Mouse (Mus musculus) heart, embryonic 16.5 days (tissue): ENCODE results near the gene Cux1. TPM values are rescaled to one million over a fixed set of nuclear protein-coding genes. Genes with fewer than 3 reads are reported as not detected.

Experiments
- ATAC-seq: fragments of 200-750 bp; cut with Nextera tagmentation; replicated peaks from 2 replicates; pipeline ENCODE4 v1.8.0; 2017; ENCODE audit warnings: moderate number of reproducible peaks; ENCODE audit not compliant: insufficient read depth, low FRiP score; ENCODE audit errors: extremely low read depth
- H3K27ac ChIP-seq: fragments of 300-500 bp; sonication (generic); 2 replicates; pipeline ENCODE4 v1.5.1; 2014; ENCODE audit warnings: mild to moderate bottlenecking, low read length, control low read depth, moderate library complexity
- H3K27me3 ChIP-seq: fragments of 300-500 bp; sonication (generic); 2 replicates; pipeline ENCODE4 v1.6.1; 2014; ENCODE audit warnings: low read length, mixed read lengths; ENCODE audit not compliant: control insufficient read depth, insufficient read depth
- H3K36me3 ChIP-seq: fragments of 300-500 bp; sonication (generic); 2 replicates; pipeline ENCODE4 v1.6.1; 2014; ENCODE audit not compliant: control insufficient read depth, insufficient read depth
- H3K4me1 ChIP-seq: fragments of 300-500 bp; sonication (generic); 2 replicates; pipeline ENCODE4 v1.6.1; 2014; ENCODE audit warnings: low read length, mixed read lengths; ENCODE audit not compliant: control insufficient read depth, insufficient read depth
- H3K4me2 ChIP-seq: fragments of 300-500 bp; sonication (generic); 2 replicates; pipeline ENCODE4 v1.6.1; 2014; ENCODE audit warnings: low read depth, mild to moderate bottlenecking, control low read depth, low read length
- H3K4me3 ChIP-seq: fragments of 300-500 bp; sonication (generic); 2 replicates; pipeline ENCODE4 v1.5.1; 2014; ENCODE audit warnings: mild to moderate bottlenecking, control low read depth, low read length
- H3K9ac ChIP-seq: fragments of 300-500 bp; sonication (generic); 2 replicates; pipeline ENCODE4 v1.6.1; 2014; ENCODE audit warnings: low read length, control low read depth
- H3K9me3 ChIP-seq: fragments of 300-500 bp; sonication (generic); replicated peaks from 2 replicates; pipeline ENCODE4 v1.6.1; 2016; ENCODE audit warnings: low read length; ENCODE audit not compliant: control insufficient read depth
- WGBS: fragments of 180-500 bp; shearing (Covaris S2); extraction: QIAGEN DNeasy Blood & Tissue Kit; methylation state at CpG from one replicate; pipeline ENCODE4 v1.1.7; 2014; 5-methylcytosine and 5-hydroxymethylcytosine counted together
- polyA plus RNA-seq: library from polyadenylated mRNA; unstranded; fragments of >200 nt; fragmentation: Nextera tagmentation; extraction: Ambion mirVana; gene quantifications from 2 replicates; pipeline ENCODE4 v1.2.1, GENCODE M21; 2015

Gene Cux1
- polyA plus RNA-seq, 1 experiment from 2014 or later: 89.0 TPM

- H3K4me3 ChIP-seq: no peak overlapping the region
- no peak for ATAC-seq
- H3K9ac ChIP-seq: no peak overlapping the region
- WGBS: 82% methylated on average over 3 of the region's 3 CpGs
- H3K27me3 ChIP-seq: no peaks in the 10 kb centered on the region
- peaks cover 6% of the 10 kb centered on the region for H3K36me3 ChIP-seq
- H3K4me2 ChIP-seq: no peak overlapping the region
- H3K4me1 ChIP-seq: peaks cover 34% of the 10 kb centered on the region
- no peaks in the 10 kb centered on the region for H3K9me3 ChIP-seq
- H3K27ac ChIP-seq: no peak overlapping the region
These were observed 277.5 kb downstream of the Cux1 start for GRCm38 (mm10) chr5:136289776-136290175.

GRCm38 (mm10) chr5:136288351-136289081 is 278.8 kb downstream of the Cux1 start:
- no peaks in the 10 kb centered on the region for H3K9me3 ChIP-seq
- no peak overlapping the region for H3K4me3 ChIP-seq
- H3K4me1 ChIP-seq: peaks cover 27% of the 10 kb centered on the region
- H3K27ac ChIP-seq: no peak overlapping the region
- H3K36me3 ChIP-seq: peaks cover 6% of the 10 kb centered on the region
- H3K27me3 ChIP-seq: no peaks in the 10 kb centered on the region
- no peak overlapping the region for H3K9ac ChIP-seq
- WGBS: 67% methylated on average over 6 of the region's 6 CpGs
- ATAC-seq: no peak
- H3K4me2 ChIP-seq: no peak overlapping the region

- Histone ChIP-seq H3K9ac (no peak overlapping the region), H3K4me2 (no peak overlapping the region), H3K4me1 (peaks cover 15% of the 10 kb centered on the region), H3K27me3 (no peaks in the 10 kb centered on the region), H3K27ac (no peak overlapping the region), H3K36me3 (peaks cover 13% of the 10 kb centered on the region), H3K9me3 (no peaks in the 10 kb centered on the region), H3K4me3 (no peak overlapping the region)
- no peak for ATAC-seq
- WGBS: 68% methylated on average over 6 of the region's 6 CpGs
These were observed 280.7 kb downstream of the Cux1 start for GRCm38 (mm10) chr5:136286566-136286965.

GRCm38 (mm10) chr5:136285106-136285505 is 282.2 kb downstream of the Cux1 start:
- no peaks in the 10 kb centered on the region for H3K9me3 ChIP-seq
- no peak for ATAC-seq
- WGBS: 78% methylated on average over 7 of the region's 7 CpGs
- H3K9ac ChIP-seq: no peak overlapping the region
- no peak overlapping the region for H3K4me2 ChIP-seq
- peaks cover 15% of the 10 kb centered on the region for H3K4me1 ChIP-seq
- H3K27ac ChIP-seq: no peak overlapping the region
- no peak overlapping the region for H3K4me3 ChIP-seq
- peaks cover 13% of the 10 kb centered on the region for H3K36me3 ChIP-seq
- H3K27me3 ChIP-seq: no peaks in the 10 kb centered on the region

- no peak overlapping the region for H3K9ac ChIP-seq
- no peaks in the 10 kb centered on the region for H3K9me3 ChIP-seq
- H3K4me3 ChIP-seq: no peak overlapping the region
- H3K27ac ChIP-seq: no peak overlapping the region
- WGBS: 64% methylated on average over 6 of the region's 6 CpGs
- H3K36me3 ChIP-seq: peaks cover 43% of the 10 kb centered on the region
- H3K4me1 ChIP-seq: no peaks in the 10 kb centered on the region
- ATAC-seq: no peak
- no peaks in the 10 kb centered on the region for H3K27me3 ChIP-seq
- no peak overlapping the region for H3K4me2 ChIP-seq
These were observed 285.9 kb downstream of the Cux1 start for GRCm38 (mm10) chr5:136281351-136281750.

- Histone ChIP-seq H3K9me3 (no peaks in the 10 kb centered on the region), H3K36me3 (peaks cover 64% of the 10 kb centered on the region), H3K9ac (no peak overlapping the region), H3K27ac (no peak overlapping the region), H3K4me3 (no peak overlapping the region), H3K4me2 (no peak overlapping the region), H3K4me1 (no peaks in the 10 kb centered on the region), H3K27me3 (no peaks in the 10 kb centered on the region)
- ATAC-seq: no peak
- 89% methylated on average over 42 of the region's 43 CpGs for WGBS
These were observed 292.6 kb downstream of the Cux1 start for GRCm38 (mm10) chr5:136274739-136275138.

- no peak overlapping the region for H3K4me2 ChIP-seq
- no peaks in the 10 kb centered on the region for H3K9me3 ChIP-seq
- peaks cover 20% of the 10 kb centered on the region for H3K36me3 ChIP-seq
- ATAC-seq: no peak
- H3K4me1 ChIP-seq: no peaks in the 10 kb centered on the region; the same call in 1 of the 2 replicates
- H3K4me3 ChIP-seq: no peak overlapping the region
- no peak overlapping the region for H3K9ac ChIP-seq
- no peaks in the 10 kb centered on the region for H3K27me3 ChIP-seq
- no peak overlapping the region for H3K27ac ChIP-seq
- 57% methylated on average over 4 of the region's 4 CpGs for WGBS
These were observed 297.4 kb downstream of the Cux1 start for GRCm38 (mm10) chr5:136269937-136270336.

- ATAC-seq: no peak
- no peak overlapping the region for H3K4me3 ChIP-seq
- H3K9ac ChIP-seq: no peak overlapping the region
- H3K36me3 ChIP-seq: no peaks in the 10 kb centered on the region
- no peak overlapping the region for H3K4me2 ChIP-seq
- no peaks in the 10 kb centered on the region; the same call in 1 of the 2 replicates for H3K4me1 ChIP-seq
- 59% methylated on average over 7 of the region's 7 CpGs for WGBS
- H3K27me3 ChIP-seq: no peaks in the 10 kb centered on the region
- H3K9me3 ChIP-seq: no peaks in the 10 kb centered on the region
- no peak overlapping the region for H3K27ac ChIP-seq
These were observed 301.2 kb downstream of the Cux1 start for GRCm38 (mm10) chr5:136266077-136266476.

- Histone ChIP-seq H3K4me2 (no peak overlapping the region), H3K27ac (no peak overlapping the region), H3K4me1 (no peaks in the 10 kb centered on the region; the same call in 1 of the 2 replicates), H3K4me3 (no peak overlapping the region), H3K27me3 (no peaks in the 10 kb centered on the region), H3K9me3 (no peaks in the 10 kb centered on the region), H3K36me3 (no peaks in the 10 kb centered on the region), H3K9ac (no peak overlapping the region)
- WGBS: 79% methylated on average over 4 of the region's 4 CpGs
- no peak for ATAC-seq
These were observed 303.9 kb downstream of the Cux1 start for GRCm38 (mm10) chr5:136263342-136263741.
